Mouse (Mus musculus) CH12.LX (cell line): ENCODE data around the gene 4921504E06Rik. TPM values are rescaled to one million over a fixed set of nuclear protein-coding genes. Genes with fewer than 3 reads are reported as not detected.

Experiments
- DNase-seq: peaks from one replicate; pipeline ENCODE4 v3.0.0-alpha.2; 2013; ENCODE audit errors: extremely low read depth
- H3K27ac ChIP-seq: 2 replicates; pipeline ENCODE4 v1.5.1; 2012; ENCODE audit warnings: low read depth, mild to moderate bottlenecking, control low read depth, moderate library complexity; ENCODE audit not compliant: insufficient read depth
- H3K27me3 ChIP-seq: replicated peaks from 2 replicates; pipeline ENCODE3; 2012; ENCODE audit warnings: inconsistent platforms
- H3K36me3 ChIP-seq, 2 experiments: replicated peaks in 1 of 2; 2 replicates each; pipeline versions ENCODE3 to v1.6.1; 2012; ENCODE audit warnings: inconsistent platforms in 1 of 2, low read length in 1 of 2, mild to moderate bottlenecking in 1 of 2, mixed read lengths in 1 of 2, moderate library complexity in 1 of 2; ENCODE audit not compliant: control insufficient read depth in 1 of 2, insufficient read depth in 1 of 2
- H3K4me1 ChIP-seq, 2 experiments: 2 replicates each; pipeline ENCODE4 v1.6.1; 2012; ENCODE audit warnings: inconsistent platforms in 1 of 2, moderate library complexity in 1 of 2; ENCODE audit not compliant: insufficient read depth in 2 of 2, control insufficient read depth in 1 of 2
- H3K4me2 ChIP-seq: 2 replicates; pipeline ENCODE4 v1.6.1; 2012; ENCODE audit warnings: low read depth, mild to moderate bottlenecking, control low read depth; ENCODE audit not compliant: poor library complexity, insufficient read depth, severe bottlenecking
- H3K4me3 ChIP-seq, 3 experiments: fragments of 150-350 bp in 1 of 3; sonication (generic) in 1 of 3; replicated peaks in 1 of 3; 2 replicates each; pipeline versions ENCODE3 to v1.5.1; 2011 to 2012; ENCODE audit warnings: low read depth in 2 of 3, low read length in 2 of 3, mild to moderate bottlenecking in 2 of 3, moderate library complexity in 2 of 3, control low read depth in 1 of 3, improper control_type of control experiment in 1 of 3, inconsistent platforms in 1 of 3, mixed read lengths in 1 of 3; ENCODE audit not compliant: poor library complexity in 1 of 3
- H3K79me2 ChIP-seq: replicated peaks from 2 replicates; pipeline ENCODE4 v1.6.1; 2012; ENCODE audit warnings: mild to moderate bottlenecking, moderate library complexity; ENCODE audit not compliant: control insufficient read depth, poor library complexity, insufficient read depth, severe bottlenecking; ENCODE audit errors: extremely low read depth
- H3K9ac ChIP-seq: 2 replicates; pipeline ENCODE4 v1.6.1; 2012; ENCODE audit warnings: low read depth, mild to moderate bottlenecking, control low read depth, moderate library complexity; ENCODE audit not compliant: insufficient read depth
- H3K9me3 ChIP-seq: replicated peaks from 2 replicates; pipeline ENCODE3; 2012; ENCODE audit warnings: low read length, inconsistent platforms, mixed read lengths
- BHLHE40 ChIP-seq: IDR thresholded peaks from 2 replicates; pipeline ENCODE4 v1.6.1; 2011; ENCODE audit warnings: mild to moderate bottlenecking, low read depth, low read length, improper control_type of control experiment
- CHD1 ChIP-seq: IDR thresholded peaks from 2 replicates; pipeline ENCODE4 v1.6.1; 2012; ENCODE audit warnings: low read depth, low read length, improper control_type of control experiment, inconsistent platforms
- CHD2 ChIP-seq: IDR thresholded peaks from 2 replicates; pipeline ENCODE4 v1.6.1; 2011; ENCODE audit warnings: low read length, improper control_type of control experiment
- CTCF ChIP-seq, 2 experiments: IDR thresholded peaks in 1 of 2; conservative IDR thresholded peaks in 1 of 2; 2 replicates each; pipeline ENCODE4 v1.5.1; 2011 to 2012; ENCODE audit warnings: low read depth in 2 of 2, low read length in 2 of 2, improper control_type of control experiment in 1 of 2, inconsistent platforms in 1 of 2, mild to moderate bottlenecking in 1 of 2, moderate library complexity in 1 of 2
- E2F4 ChIP-seq: IDR thresholded peaks from 2 replicates; pipeline ENCODE4 v1.6.1; 2011; ENCODE audit warnings: low read depth, low read length, improper control_type of control experiment; ENCODE audit not compliant: insufficient replicate concordance
- EP300 ChIP-seq: IDR thresholded peaks from 2 replicates; pipeline ENCODE4 v1.6.1; 2011; ENCODE audit warnings: low read length, improper control_type of control experiment
- ETS1 ChIP-seq: conservative IDR thresholded peaks from 2 replicates; pipeline ENCODE4 v1.6.1; 2012; ENCODE audit warnings: low read depth, mild to moderate bottlenecking, inconsistent platforms, low read length, improper control_type of control experiment, moderate library complexity
- IRF4 ChIP-seq: IDR thresholded peaks from 2 replicates; pipeline ENCODE4 v1.6.1; 2014; ENCODE audit warnings: low read depth, mild to moderate bottlenecking, inconsistent platforms, low read length, improper control_type of control experiment
- MAFK ChIP-seq: IDR thresholded peaks from 2 replicates; pipeline ENCODE4 v1.6.1; 2011; ENCODE audit warnings: low read length, improper control_type of control experiment; ENCODE audit not compliant: insufficient replicate concordance
- MAX ChIP-seq: IDR thresholded peaks from 2 replicates; pipeline ENCODE4 v1.6.1; 2011; ENCODE audit warnings: low read length, improper control_type of control experiment
- MAZ ChIP-seq: IDR thresholded peaks from 2 replicates; pipeline ENCODE4 v1.6.1; 2012; ENCODE audit warnings: low read depth, mild to moderate bottlenecking, inconsistent platforms, low read length, improper control_type of control experiment, moderate library complexity
- NELFE ChIP-seq: IDR thresholded peaks from 2 replicates; pipeline ENCODE4 v1.6.1; 2011; ENCODE audit warnings: low read depth, low read length, improper control_type of control experiment
- RCOR1 ChIP-seq: conservative IDR thresholded peaks from 2 replicates; pipeline ENCODE4 v1.6.1; 2012; ENCODE audit warnings: low read depth, mild to moderate bottlenecking, inconsistent platforms, low read length, improper control_type of control experiment
- UBTF ChIP-seq: IDR thresholded peaks from 2 replicates; pipeline ENCODE4 v1.6.1; 2012; ENCODE audit warnings: low read depth, mild to moderate bottlenecking, inconsistent platforms, low read length, improper control_type of control experiment, moderate library complexity
- USF1 ChIP-seq: IDR thresholded peaks from 2 replicates; pipeline ENCODE4 v1.6.1; 2014; ENCODE audit warnings: low read depth, mild to moderate bottlenecking, inconsistent platforms, low read length, improper control_type of control experiment
- USF2 ChIP-seq: conservative IDR thresholded peaks from 2 replicates; pipeline ENCODE4 v1.6.1; 2011; ENCODE audit warnings: low read depth, low read length, improper control_type of control experiment
- ZC3H11A ChIP-seq: IDR thresholded peaks from 2 replicates; pipeline ENCODE4 v1.6.1; 2012; ENCODE audit warnings: low read depth, mild to moderate bottlenecking, inconsistent platforms, low read length, improper control_type of control experiment
- ZKSCAN1 ChIP-seq: IDR thresholded peaks from 2 replicates; pipeline ENCODE4 v1.6.1; 2012; ENCODE audit warnings: low read depth, inconsistent platforms, low read length, improper control_type of control experiment, borderline replicate concordance
- ZMIZ1 ChIP-seq: IDR thresholded peaks from 2 replicates; pipeline ENCODE4 v1.6.1; 2012; ENCODE audit warnings: low read depth, mild to moderate bottlenecking, inconsistent platforms, low read length, improper control_type of control experiment
- ZNF384 ChIP-seq: IDR thresholded peaks from 2 replicates; pipeline ENCODE4 v1.6.1; 2012; ENCODE audit warnings: low read depth, low read length, improper control_type of control experiment, inconsistent platforms
- dilution Hi-C: fragments of 300-500 bp; cut with MboI; formaldehyde crosslinking; loops from 2 replicates; pipeline ENCODE4 v1.14.3; 2020; ENCODE audit warnings: low sequenced_read_pairs; ENCODE audit not compliant: extremely low pct_unique_long_range_greater_than_20kb, extremely low pct_ligation_motif_present
- in situ Hi-C: fragments of 300-500 bp; cut with MboI; formaldehyde crosslinking; loops from 3 replicates; pipeline ENCODE4 v1.14.3; 2019; ENCODE audit warnings: low sequenced_read_pairs, low pct_ligation_motif_present, low pct_unique_long_range_greater_than_20kb, mixed read lengths
- polyA plus RNA-seq: library from polyadenylated mRNA; unstranded; fragments of >175 nt; gene quantifications from 2 replicates; pipeline ENCODE4 v1.2.1, GENCODE M21; 2012; ENCODE audit warnings: low read depth; ENCODE audit not compliant: insufficient read length
- total RNA-seq, 2 experiments: library from RNA; depleted of rRNA; stranded (reverse); fragments of 300-350 nt in 1 of 2; fragments of >200 nt in 1 of 2; gene quantifications; 2 replicates each; pipeline ENCODE4 v1.2.3; 2012 to 2014

4921504E06Rik gene
- total and polyA plus RNA-seq, 3 experiments: not detected

- in situ Hi-C loops (no loop called here), dilution Hi-C loops (no loop called here)
- no peaks in the 10 kb centered on the region for H3K36me3 ChIP-seq
- H3K4me2 ChIP-seq: no peak overlapping the region
- H3K79me2 ChIP-seq: no peaks in the 10 kb centered on the region
- no peak overlapping the region for H3K27ac ChIP-seq
- H3K4me3 ChIP-seq: no peak overlapping the region
- TF ChIP-seq IRF4: no peak
- no peak for TF ChIP-seq ETS1
- no peak for TF ChIP-seq ZMIZ1
- TF ChIP-seq E2F4: no peak
- TF ChIP-seq EP300: no peak
- no peak for TF ChIP-seq MAFK
- TF ChIP-seq UBTF: no peak
- TF ChIP-seq CTCF (conservative IDR thresholded peaks at IDR 0.05 in 1 of 2, IDR thresholded peaks at IDR 0.05 in 1 of 2; ENCODE audit: low read depth in 2 of 2, low read length in 2 of 2): no peak
- TF ChIP-seq ZC3H11A: no peak
- TF ChIP-seq ZKSCAN1: no peak
- TF ChIP-seq CHD1: no peak
- no peak for TF ChIP-seq CHD2
- DNase-seq: no peak
- no peak overlapping the region for H3K9ac ChIP-seq
- no peaks in the 10 kb centered on the region for H3K4me1 ChIP-seq
- H3K9me3 ChIP-seq: peaks cover 9% of the 10 kb centered on the region
- H3K27me3 ChIP-seq: no peaks in the 10 kb centered on the region
Measured at GRCm38 (mm10) chr2:19560654-19561053, 6.9 kb upstream of the 4921504E06Rik start.

GRCm38 (mm10) chr2:19560071-19560470, 6.4 kb upstream of the 4921504E06Rik start:
- Histone ChIP-seq H3K79me2 (no peaks in the 10 kb centered on the region), H3K9ac (no peak overlapping the region), H3K4me2 (no peak overlapping the region), H3K27ac (no peak overlapping the region), H3K4me3 (no peak overlapping the region), H3K36me3 (no peaks in the 10 kb centered on the region), H3K9me3 (peaks cover 9% of the 10 kb centered on the region), H3K4me1 (no peaks in the 10 kb centered on the region), H3K27me3 (no peaks in the 10 kb centered on the region)
- in situ Hi-C loops: no loop called here
- dilution Hi-C loops: no loop called here
- no peak for DNase-seq
- no peak for TF ChIP-seq BHLHE40
- TF ChIP-seq CHD2: no peak
- no peak for TF ChIP-seq E2F4
- no peak for TF ChIP-seq UBTF
- no peak for TF ChIP-seq RCOR1
- TF ChIP-seq USF1: no peak
- no peak for TF ChIP-seq NELFE
- TF ChIP-seq CHD1: no peak
- no peak for TF ChIP-seq MAX
- TF ChIP-seq MAZ: no peak
- no peak for TF ChIP-seq ZMIZ1
- TF ChIP-seq ZNF384: no peak
- TF ChIP-seq EP300: no peak
- TF ChIP-seq USF2: no peak
